Mouse (Mus musculus): ENCODE data around the gene Cdx2. TPM values are rescaled to one million over a fixed set of nuclear protein-coding genes. Genes with fewer than 3 reads are reported as not detected.
A peak's percentile ranks its signal among the peaks of the same experiment; 100 is the strongest.

Gene Cdx2
- polyA plus RNA-seq (2012; ENCODE audit: insufficient read depth, low replicate concordance) = not detected in 2 replicates

- Histone ChIP-seq H3K27me3 (replicated peaks) (peaks cover 99% of the 10 kb centered on the region), H3K4me1 (peaks cover 21% of the 10 kb centered on the region), H3K9me3 (no peaks in the 10 kb centered on the region), H3K4me3 (replicated peaks) (peak within 1 kb of the TSS; percentile 28), H3K36me3 (replicated peaks; ENCODE audit: low read length) (no peaks in the 10 kb centered on the region)
- TF ChIP-seq GATA1 (IDR thresholded peaks at IDR 0.05; ENCODE audit: borderline replicate concordance, low read length) = no peak
- no peak for TF ChIP-seq FLI1 (IDR thresholded peaks at IDR 0.05; ENCODE audit: low read length)
These were observed at the start of gene Cdx2 for GRCm38 (mm10) chr5:147306638-147307397. Gene Cdx2 (minus strand): TSS chr5:147307270.

- H3K4me1 ChIP-seq = peaks cover 1% of the 10 kb centered on the region
- H3K4me3 ChIP-seq (replicated peaks) = no peak overlapping the region
- 0 out of 2 replicates have a peak, but pooled peaks cover 2% of the 10 kb centered on the region for H3K9me3 ChIP-seq
- peaks cover 5% of the 10 kb centered on the region for H3K27me3 ChIP-seq (replicated peaks)
- TF ChIP-seq FLI1 (IDR thresholded peaks at IDR 0.05; ENCODE audit: low read length) (no peak), GATA1 (IDR thresholded peaks at IDR 0.05; ENCODE audit: borderline replicate concordance, low read length) (no peak)
- H3K36me3 ChIP-seq (replicated peaks; ENCODE audit: low read length) = no peaks in the 10 kb centered on the region
These were observed 49.4 kb upstream of the Cdx2 start for GRCm38 (mm10) chr5:147356260-147357055.

- Histone ChIP-seq H3K4me3 (replicated peaks) (no peak overlapping the region), H3K36me3 (replicated peaks; ENCODE audit: low read length) (no peaks in the 10 kb centered on the region), H3K9me3 (0 out of 2 replicates have a peak, but pooled peaks cover 2% of the 10 kb centered on the region), H3K4me1 (no peaks in the 10 kb centered on the region; the same call in 1 of the 2 replicates), H3K27me3 (replicated peaks) (peaks cover 7% of the 10 kb centered on the region)
- TF ChIP-seq GATA1 (IDR thresholded peaks at IDR 0.05; ENCODE audit: borderline replicate concordance, low read length) = no peak
- TF ChIP-seq FLI1 (IDR thresholded peaks at IDR 0.05; ENCODE audit: low read length) = no peak
These were observed 48.7 kb upstream of the Cdx2 start for GRCm38 (mm10) chr5:147355788-147356187.

GRCm38 (mm10) chr5:147354985-147355384 is 47.9 kb upstream of the Cdx2 start:
- TF ChIP-seq FLI1 (IDR thresholded peaks at IDR 0.05; ENCODE audit: low read length) (no peak), GATA1 (IDR thresholded peaks at IDR 0.05; ENCODE audit: borderline replicate concordance, low read length) (no peak)
- Histone ChIP-seq H3K4me3 (replicated peaks) (no peak overlapping the region), H3K9me3 (0 out of 2 replicates have a peak, but pooled peaks cover 2% of the 10 kb centered on the region), H3K27me3 (replicated peaks) (peaks cover 7% of the 10 kb centered on the region), H3K36me3 (replicated peaks; ENCODE audit: low read length) (no peaks in the 10 kb centered on the region), H3K4me1 (no peaks in the 10 kb centered on the region; the same call in 1 of the 2 replicates)

GRCm38 (mm10) chr5:147354161-147354780 is 47.2 kb upstream of the Cdx2 start:
- H3K27me3 ChIP-seq (replicated peaks) = peaks cover 7% of the 10 kb centered on the region
- TF ChIP-seq FLI1 (IDR thresholded peaks at IDR 0.05; ENCODE audit: low read length) (no peak), GATA1 (IDR thresholded peaks at IDR 0.05; ENCODE audit: borderline replicate concordance, low read length) (no peak)
- no peaks in the 10 kb centered on the region; the same call in 1 of the 2 replicates for H3K4me1 ChIP-seq
- H3K9me3 ChIP-seq = 0 out of 2 replicates have a peak, but pooled peaks cover 2% of the 10 kb centered on the region
- no peaks in the 10 kb centered on the region for H3K36me3 ChIP-seq (replicated peaks; ENCODE audit: low read length)
- H3K4me3 ChIP-seq (replicated peaks) = no peak overlapping the region

- Histone ChIP-seq H3K27me3 (replicated peaks) (peaks cover 7% of the 10 kb centered on the region), H3K36me3 (replicated peaks; ENCODE audit: low read length) (no peaks in the 10 kb centered on the region), H3K4me1 (no peaks in the 10 kb centered on the region; the same call in 1 of the 2 replicates), H3K9me3 (no peaks in the 10 kb centered on the region), H3K4me3 (replicated peaks) (no peak overlapping the region)
- TF ChIP-seq FLI1 (IDR thresholded peaks at IDR 0.05; ENCODE audit: low read length) = no peak
These were observed 44.9 kb upstream of the Cdx2 start for GRCm38 (mm10) chr5:147351931-147352330.

- Histone ChIP-seq H3K36me3 (replicated peaks; ENCODE audit: low read length) (no peaks in the 10 kb centered on the region), H3K27me3 (replicated peaks) (peaks cover 11% of the 10 kb centered on the region), H3K4me1 (0 out of 2 replicates have a peak, but pooled peaks cover 3% of the 10 kb centered on the region), H3K4me3 (replicated peaks) (no peak overlapping the region), H3K9me3 (peaks cover 6% of the 10 kb centered on the region; the same call in 1 of the 2 replicates)
- TF ChIP-seq GATA1 (IDR thresholded peaks at IDR 0.05; ENCODE audit: borderline replicate concordance, low read length) = no peak
- TF ChIP-seq FLI1 (IDR thresholded peaks at IDR 0.05; ENCODE audit: low read length) = no peak
These were observed 38.9 kb upstream of the Cdx2 start for GRCm38 (mm10) chr5:147345981-147346380.

- Histone ChIP-seq H3K36me3 (replicated peaks; ENCODE audit: low read length) (no peaks in the 10 kb centered on the region), H3K27me3 (replicated peaks) (peaks cover 12% of the 10 kb centered on the region), H3K4me3 (replicated peaks) (no peak overlapping the region), H3K9me3 (peaks cover 6% of the 10 kb centered on the region; the same call in 1 of the 2 replicates), H3K4me1 (0 out of 2 replicates have a peak, but pooled peaks cover 3% of the 10 kb centered on the region)
- TF ChIP-seq FLI1 (IDR thresholded peaks at IDR 0.05; ENCODE audit: low read length) (no peak), GATA1 (IDR thresholded peaks at IDR 0.05; ENCODE audit: borderline replicate concordance, low read length) (no peak)
These were observed 36.8 kb upstream of the Cdx2 start for GRCm38 (mm10) chr5:147343904-147344303.

- no peak for TF ChIP-seq FLI1 (IDR thresholded peaks at IDR 0.05; ENCODE audit: low read length)
These were observed 35.8 kb upstream of the Cdx2 start for GRCm38 (mm10) chr5:147342901-147343300.

More at GRCm38 (mm10) chr5:147342901-147343300, 35.8 kb upstream of the Cdx2 start:
- H3K4me1 ChIP-seq = 0 out of 2 replicates have a peak, but pooled peaks cover 3% of the 10 kb centered on the region
- H3K27me3 ChIP-seq (replicated peaks) = peaks cover 12% of the 10 kb centered on the region
- H3K9me3 ChIP-seq = peaks cover 6% of the 10 kb centered on the region; the same call in 1 of the 2 replicates
- no peak overlapping the region for H3K4me3 ChIP-seq (replicated peaks)
- H3K36me3 ChIP-seq (replicated peaks; ENCODE audit: low read length) = no peaks in the 10 kb centered on the region
